14 mouse cellular contexts compared by ENCODE assay signal in genomic region chr1:84102052-84102451, GRCm38 (mm10).
DNase-seq lines count a peak whose midpoint lies in the region; ATAC-seq and TF ChIP-seq lines count a peak whose summit lies in the region.
"Had no signal": no experiment of that assay in that cellular context is flagged by ENCODE, and none has a peak within 500 bp of the region (broad histone marks: within the 10 kb centered on the region; RNA-seq: fewer than 3 reads in every experiment).

No protein-coding gene starts in this region.

- TF ChIP-seq POLR2A in liver, adult 2 months (IDR thresholded peaks at IDR 0.05; ENCODE audit: extremely low read depth, insufficient read depth, low read length), result no peak

- ATAC-seq in liver, embryonic 11.5 days (replicated peaks; ENCODE audit: low FRiP score), result no peak
- ATAC-seq in erythroblast, adult 5-6 weeks (replicated peaks; ENCODE audit: low FRiP score, poor library complexity, severe bottlenecking), result no peak
- ATAC-seq: forebrain, embryonic 15.5 days had no signal

- DNase-seq in heart, adult 11 months, result peak; percentile 52
- DNase-seq in heart, adult 8-10 months (ENCODE audit: low spot score), result no peak
- DNase-seq in liver, adult 2 months (ENCODE audit: extremely low read depth, low read depth, low spot score), result no peak
- no peak for DNase-seq in liver, embryonic 11.5 days (ENCODE audit: low spot score)
- DNase-seq in ES-E14 (ENCODE audit: low read depth, low spot score), result peak; percentile 42
- DNase-seq in embryo, embryonic 10.5 days (ENCODE audit: low spot score), result peak; percentile 48
- no peak for DNase-seq in yolk sac, embryonic 10.5 days (ENCODE audit: low spot score)
- DNase-seq: heart, postnatal 36 days; kidney, adult 18-20 months; layer of hippocampus, postnatal 36 days had no signal

- no peaks in the 10 kb centered on the region for H3K9me3 ChIP-seq in liver, embryonic 11.5 days (ENCODE audit: control insufficient read depth, low read length)
- no peaks in the 10 kb centered on the region for H3K9me3 ChIP-seq in ES-E14 (ENCODE audit: control insufficient read depth, insufficient read depth, low read depth, low read length)
- H3K9me3 ChIP-seq: forebrain, embryonic 15.5 days; neural tube, embryonic 15.5 days had no signal

- no peaks in the 10 kb centered on the region; the same call in 1 of the 2 replicates for H3K4me1 ChIP-seq in liver, adult 2 months (ENCODE audit: control insufficient read depth, insufficient read depth, low read length)
- H3K4me1 ChIP-seq in liver, embryonic 11.5 days (replicated peaks; ENCODE audit: control insufficient read depth, insufficient read depth, low read length), result no peaks in the 10 kb centered on the region
- H3K4me1 ChIP-seq in ES-E14 (ENCODE audit: control insufficient read depth in 2 of 2, insufficient read depth in 2 of 2, low read length in 2 of 2, poor library complexity in 1 of 2), result no peaks in the 10 kb centered on the region
- H3K4me1 ChIP-seq: forebrain, embryonic 15.5 days had no signal

- peak; percentile 30; the same call in 1 of the 2 replicates for TF ChIP-seq CTCF in liver, adult 2 months (IDR thresholded peaks at IDR 0.05; ENCODE audit: low read depth, low read length)

- peaks cover 11% of the 10 kb centered on the region for H3K36me3 ChIP-seq in liver, adult 2 months (ENCODE audit: control insufficient read depth, insufficient read depth, low read length)
- no peaks in the 10 kb centered on the region for H3K36me3 ChIP-seq in liver, embryonic 11.5 days (ENCODE audit: control insufficient read depth, insufficient read depth, low read length)
- H3K36me3 ChIP-seq in ES-E14 (ENCODE audit: control insufficient read depth, insufficient read depth, low read length, poor library complexity, severe bottlenecking), result no peaks in the 10 kb centered on the region
- H3K36me3 ChIP-seq: forebrain, embryonic 15.5 days; limb, embryonic 13.5 days; neural tube, embryonic 15.5 days had no signal

- H3K9ac ChIP-seq in liver, adult 2 months (ENCODE audit: low read depth, low read length), result no peak overlapping the region
- H3K9ac ChIP-seq in liver, embryonic 11.5 days (ENCODE audit: low read depth, low read length), result no peak overlapping the region
- H3K9ac ChIP-seq in ES-E14 (ENCODE audit: insufficient read depth, low read depth, low read length, poor library complexity, severe bottlenecking), result no peak overlapping the region
- H3K9ac ChIP-seq: forebrain, embryonic 15.5 days; limb, embryonic 13.5 days; neural tube, embryonic 15.5 days had no signal

- 84% methylated on average over 2 of the region's 2 CpGs for WGBS in liver, adult 2 months
- WGBS in liver, embryonic 11.5 days, result 75% methylated on average over 2 of the region's 2 CpGs

- H3K27me3 ChIP-seq in liver, adult 2 months (ENCODE audit: control insufficient read depth, insufficient read depth, low read length), result no peaks in the 10 kb centered on the region
- H3K27me3 ChIP-seq in liver, embryonic 11.5 days (replicated peaks; ENCODE audit: control insufficient read depth, insufficient read depth, low read length), result no peaks in the 10 kb centered on the region
- H3K27me3 ChIP-seq: forebrain, embryonic 15.5 days; limb, embryonic 13.5 days; neural tube, embryonic 15.5 days had no signal

- in situ Hi-C loops in ES-E14 (cut with MboI; ENCODE audit: low sequenced_read_pairs in 2 of 2, unreplicated experiment in 2 of 2), result loop anchor here in 1 of 2 experiments (25.0 kb wide), 1 partner anchor 365 kb away; no protein-coding TSS in a partner anchor

- H3K79me2 ChIP-seq in liver, adult 2 months (ENCODE audit: control insufficient read depth, insufficient read depth, low read length), result peaks cover 25% of the 10 kb centered on the region; the same call in 1 of the 2 replicates

- H3K4me3 ChIP-seq in liver, adult 2 months (ENCODE audit: insufficient read depth, low read depth, low read length), result no peak overlapping the region
- H3K4me3 ChIP-seq in liver, embryonic 11.5 days (ENCODE audit: low read depth, low read length), result no peak overlapping the region
- no peak overlapping the region for H3K4me3 ChIP-seq in ES-E14 (ENCODE audit: insufficient read depth in 1 of 2, low read depth in 1 of 2, low read length in 2 of 2, poor library complexity in 1 of 2, severe bottlenecking in 1 of 2)
- H3K4me3 ChIP-seq: forebrain, embryonic 15.5 days; limb, embryonic 13.5 days; neural tube, embryonic 15.5 days had no signal

- H3K27ac ChIP-seq in liver, adult 2 months (replicated peaks; ENCODE audit: insufficient read depth, low read depth, low read length), result no peak overlapping the region
- no peak overlapping the region for H3K27ac ChIP-seq in liver, embryonic 11.5 days (ENCODE audit: low read depth, low read length)
- no peak overlapping the region for H3K27ac ChIP-seq in ES-E14 (ENCODE audit: insufficient read depth, low read depth, low read length, poor library complexity, severe bottlenecking)
- H3K27ac ChIP-seq: forebrain, embryonic 15.5 days; limb, embryonic 13.5 days; neural tube, embryonic 15.5 days had no signal

- no peak overlapping the region for H3K4me2 ChIP-seq in liver, embryonic 11.5 days
- H3K4me2 ChIP-seq: forebrain, embryonic 15.5 days; limb, embryonic 13.5 days; neural tube, embryonic 15.5 days had no signal

TF ChIP-seq in ES-E14, 5 proteins besides CTCF, POLR2A, EP300 and RAD21:
- TF ChIP-seq HCFC1 (IDR thresholded peaks at IDR 0.05; ENCODE audit: borderline replicate concordance, insufficient read depth, low read length) (no peak), ZNF384 (IDR thresholded peaks at IDR 0.05; ENCODE audit: low read depth, low read length) (peak; percentile 59)
TF ChIP-seq in ES-E14: peak in this region for 1.

Comparison
In these comparisons a context has a peak if more than half of its experiments do, and no peak if none do; other contexts are left out.
1. DNase-seq: peak in heart, adult 11 months (single experiment), ES-E14 (single experiment) and embryo, embryonic 10.5 days (single experiment); none in heart, adult 8-10 months (single experiment), liver, adult 2 months (single experiment), liver, embryonic 11.5 days (single experiment) and yolk sac, embryonic 10.5 days (single experiment).